ENCODE assay signal across 8 mouse cellular contexts in genomic region chr15:80219211-80219610, GRCm38 (mm10). TPM values are rescaled to one million over a fixed set of nuclear protein-coding genes. Genes with fewer than 3 reads are reported as not detected.
A peak's percentile ranks its signal among the peaks of the same experiment; 100 is the strongest.
DNase-seq lines count a peak whose midpoint lies in the region; ATAC-seq lines count a peak whose summit lies in the region.

No protein-coding gene starts in this region.

- H3K36me3 ChIP-seq in stomach, embryonic 16.5 days (ENCODE audit: control insufficient read depth, insufficient read depth, low read length), result no peaks in the 10 kb centered on the region

- peak overlapping the region; percentile 42; the same call in 1 of the 2 replicates for H3K9ac ChIP-seq in stomach, embryonic 16.5 days (ENCODE audit: low read length)

- 21% methylated on average over 14 of the region's 14 CpGs for WGBS in stomach, embryonic 16.5 days

- peaks cover 8% of the 10 kb centered on the region; the same call in 1 of the 2 replicates for H3K4me1 ChIP-seq in stomach, embryonic 16.5 days (ENCODE audit: control insufficient read depth, insufficient read depth, low read length)

- H3K27me3 ChIP-seq in stomach, embryonic 16.5 days (ENCODE audit: control insufficient read depth, insufficient read depth, low read length), result no peaks in the 10 kb centered on the region

- H3K9me3 ChIP-seq in stomach, embryonic 16.5 days (replicated peaks; ENCODE audit: control insufficient read depth, low read length), result no peaks in the 10 kb centered on the region

- peak; percentile 89 for DNase-seq in heart, adult 11 months
- no peak for DNase-seq in heart, adult 8-10 months (ENCODE audit: low spot score)
- peak; percentile 77 for DNase-seq in NIH3T3 (ENCODE audit: low read depth)
- peak; percentile 23 for DNase-seq in heart, postnatal 4 days
- peak; percentile 41 to 52 for DNase-seq in lung, postnatal 4 days
- no peak for DNase-seq in layer of hippocampus, postnatal 36 days
- no peak for DNase-seq in left cerebral cortex, postnatal 36 days (ENCODE audit: low spot score in 2 of 2)

- H3K27ac ChIP-seq in stomach, embryonic 16.5 days (ENCODE audit: low read length), result peak overlapping the region; percentile 21; the same call in 1 of the 2 replicates

- peak; percentile 34; the same call in 1 of the 2 replicates for ATAC-seq in stomach, embryonic 16.5 days (ENCODE audit: insufficient read depth, low FRiP score)

- H3K4me2 ChIP-seq in stomach, embryonic 16.5 days (ENCODE audit: low read depth, low read length), result peak overlapping the region; percentile 21; the same call in 1 of the 2 replicates

- H3K4me3 ChIP-seq in stomach, embryonic 16.5 days (replicated peaks; ENCODE audit: low read length), result no peak overlapping the region

- intact Hi-C loops in left cerebral cortex, postnatal 36 days (cut with DNase I), result no loop called here

RNA-seq across cellular contexts. Expression of gene Mief1, which starts 14.6 kb away (rescaled TPM):
- 10 to 100 TPM; 27.0 to 30.7 (median 28.7) TPM for total RNA-seq in heart, adult 8-10 months (2022)
- total RNA-seq in heart, postnatal 4 days (2021), result 10 to 100 TPM; 38.0 to 38.3 TPM
- polyA plus RNA-seq in stomach, embryonic 16.5 days (2015; fragmentation: Nextera tagmentation; extraction: Ambion mirVana), result 29.3 and 30.4 TPM in 2 replicates
- total RNA-seq in layer of hippocampus, postnatal 36 days (2021), result 10 to 100 TPM; 30.8 to 32.4 TPM
- 10 to 100 TPM; 32.4 to 33.7 TPM for total RNA-seq in left cerebral cortex, postnatal 36 days (2021)

RNA-seq across cellular contexts. Expression of gene AC140267.1, which starts 16.4 kb away (rescaled TPM):
- total RNA-seq in heart, adult 8-10 months (2022), result 10 to 100 TPM in 1 of 4 experiments, 1 to 10 TPM in 3; 5.6 to 11.9 (median 8.0) TPM
- total RNA-seq in heart, postnatal 4 days (2021), result 10 to 100 TPM; 20.3 to 24.3 TPM
- 1.2 TPM in 1 of 2 replicates, not detected in the other for polyA plus RNA-seq in stomach, embryonic 16.5 days (2015; fragmentation: Nextera tagmentation; extraction: Ambion mirVana)
- total RNA-seq in layer of hippocampus, postnatal 36 days (2021), result 10 to 100 TPM; 12.5 to 21.9 TPM
- 10 to 100 TPM; 13.7 to 17.3 TPM for total RNA-seq in left cerebral cortex, postnatal 36 days (2021)

RNA-seq across cellular contexts. Expression of gene Atf4, which starts 35.8 kb away (rescaled TPM):
- total RNA-seq in heart, adult 8-10 months (2022), result 10 to 100 TPM; 42.9 to 76.3 (median 65.9) TPM
- 100 to 1,000 TPM; 119 to 131 TPM for total RNA-seq in heart, postnatal 4 days (2021)
- 134 and 150 TPM in 2 replicates for polyA plus RNA-seq in stomach, embryonic 16.5 days (2015; fragmentation: Nextera tagmentation; extraction: Ambion mirVana)
- total RNA-seq in layer of hippocampus, postnatal 36 days (2021), result 10 to 100 TPM; 94.7 to 95.9 TPM
- total RNA-seq in left cerebral cortex, postnatal 36 days (2021), result 100 to 1,000 TPM in 1 of 2 experiments, 10 to 100 TPM in 1; 99.7 to 113 TPM

RNA-seq across cellular contexts. Expression of gene Rps19bp1, which starts 44.9 kb away (rescaled TPM):
- total RNA-seq in heart, adult 8-10 months (2022), result 10 to 100 TPM; 13.2 to 16.5 (median 14.6) TPM
- total RNA-seq in heart, postnatal 4 days (2021), result 10 to 100 TPM; 26.1 to 27.2 TPM
- 37.7 and 51.1 TPM in 2 replicates for polyA plus RNA-seq in stomach, embryonic 16.5 days (2015; fragmentation: Nextera tagmentation; extraction: Ambion mirVana)
- total RNA-seq in layer of hippocampus, postnatal 36 days (2021), result 10 to 100 TPM; 35.8 to 37.5 TPM
- 10 to 100 TPM; 40.9 to 41.1 TPM for total RNA-seq in left cerebral cortex, postnatal 36 days (2021)

RNA-seq across cellular contexts. Expression of gene Mgat3, which starts 45.7 kb away (rescaled TPM):
- total RNA-seq in heart, adult 8-10 months (2022), result 1 to 10 TPM; 2.9 to 6.2 (median 4.5) TPM
- 1 to 10 TPM; 2.5 TPM for total RNA-seq in heart, postnatal 4 days (2021)
- polyA plus RNA-seq in stomach, embryonic 16.5 days (2015; fragmentation: Nextera tagmentation; extraction: Ambion mirVana), result 8.7 and 10.5 TPM in 2 replicates
- 100 to 1,000 TPM; 109 to 112 TPM for total RNA-seq in layer of hippocampus, postnatal 36 days (2021)
- 100 to 1,000 TPM; 119 to 126 TPM for total RNA-seq in left cerebral cortex, postnatal 36 days (2021)

Comparison
In these comparisons a context has a peak if more than half of its experiments do, and no peak if none do; other contexts are left out.
1. DNase-seq: peak in heart, adult 11 months (single experiment), NIH3T3 (single experiment), heart, postnatal 4 days (single experiment) and lung, postnatal 4 days (2 of 2); none in heart, adult 8-10 months (single experiment), layer of hippocampus, postnatal 36 days (0 of 2) and left cerebral cortex, postnatal 36 days (0 of 2).